Mouse (Mus musculus) brain, adult 2 months (tissue): Measurements from ENCODE around the gene Kctd3.

ENCODE experiments used
- DNase-seq: peaks from one replicate; pipeline ENCODE4 v3.0.0; 2011; ENCODE audit warnings: low read depth, low spot score

The Kctd3 gene

GRCm38 (mm10) chr1:189010671-189011070, 3.0 kb upstream of the Kctd3 start:
- DNase-seq: no peak

GRCm38 (mm10) chr1:189007980-189008324, 311 bp upstream of the Kctd3 start:
- DNase-seq: no peak

GRCm38 (mm10) chr1:189006826-189007225, 815 bp downstream of the Kctd3 start:
- DNase-seq: no peak

- no peak for DNase-seq
Observed at GRCm38 (mm10) chr1:189006267-189006666, 1.4 kb downstream of the Kctd3 start.

- peak; percentile 45 for DNase-seq
Observed at GRCm38 (mm10) chr1:189004774-189005173, 2.9 kb downstream of the Kctd3 start.

- no peak for DNase-seq
Observed at GRCm38 (mm10) chr1:189001815-189002214, 5.8 kb downstream of the Kctd3 start.

GRCm38 (mm10) chr1:188999981-189000380, 7.7 kb downstream of the Kctd3 start:
- no peak for DNase-seq

- DNase-seq: no peak
Observed at GRCm38 (mm10) chr1:188997921-188998320, 9.7 kb downstream of the Kctd3 start.

GRCm38 (mm10) chr1:188993218-188993617, 14.4 kb downstream of the Kctd3 start:
- DNase-seq: peak; percentile 80

GRCm38 (mm10) chr1:188980050-188980449, 27.6 kb downstream of the Kctd3 start:
- DNase-seq: peak; percentile 56

- no peak for DNase-seq
Observed at GRCm38 (mm10) chr1:188973926-188974325, 33.7 kb downstream of the Kctd3 start.

- no peak for DNase-seq
Observed at GRCm38 (mm10) chr1:188973078-188973477, 34.6 kb downstream of the Kctd3 start.

- DNase-seq: peak; percentile 54
Observed at GRCm38 (mm10) chr1:188952501-188952900, 55.1 kb downstream of the Kctd3 start.

- no peak for DNase-seq
Observed at GRCm38 (mm10) chr1:188951091-188951490, 56.5 kb downstream of the Kctd3 start.

GRCm38 (mm10) chr1:188948276-188948675, 59.4 kb downstream of the Kctd3 start:
- no peak for DNase-seq

GRCm38 (mm10) chr1:188947794-188948193, 59.8 kb downstream of the Kctd3 start:
- peak; percentile 29 for DNase-seq

- no peak for DNase-seq
Observed at GRCm38 (mm10) chr1:188946849-188947248, 60.8 kb downstream of the Kctd3 start.

GRCm38 (mm10) chr1:188945326-188945725, 62.3 kb downstream of the Kctd3 start:
- no peak for DNase-seq

GRCm38 (mm10) chr1:188937246-188937780, 70.3 kb downstream of the Kctd3 start:
- DNase-seq: no peak
